ENCODE assay signal across 9 mouse cellular contexts in genomic region chr16:17488478-17489468, GRCm38 (mm10). TPM values are rescaled to one million over a fixed set of nuclear protein-coding genes. Genes with fewer than 3 reads are reported as not detected.
A peak's percentile ranks its signal among the peaks of the same experiment; 100 is the strongest.
DNase-seq lines count a peak whose midpoint lies in the region; ATAC-seq lines count a peak whose summit lies in the region.
"Had no signal": no experiment of that assay in that cellular context is flagged by ENCODE, and none has a peak within 500 bp of the region (broad histone marks: within the 10 kb centered on the region; RNA-seq: fewer than 3 reads in every experiment).

No protein-coding gene starts in this region.

- peaks cover 9% of the 10 kb centered on the region for H3K4me1 ChIP-seq in intestine, embryonic 14.5 days (replicated peaks; ENCODE audit: control insufficient read depth, insufficient read depth, low read length)

- H3K36me3 ChIP-seq in intestine, embryonic 14.5 days (ENCODE audit: control insufficient read depth, insufficient read depth, low read length), result peaks cover 40% of the 10 kb centered on the region

- H3K9ac ChIP-seq in intestine, embryonic 14.5 days (ENCODE audit: low read length), result no peak overlapping the region; the same call in 1 of the 2 replicates

- H3K4me2 ChIP-seq in intestine, embryonic 14.5 days (ENCODE audit: low read length), result peak overlapping the region; percentile 82

- ATAC-seq in intestine, embryonic 14.5 days (replicated peaks; ENCODE audit: low FRiP score, low TSS enrichment, low read depth), result no peak; the same call in 1 of the 2 replicates
- peak; percentile 35; the same call in 1 of the 2 replicates for ATAC-seq in megakaryocyte-erythroid progenitor cell, adult 5-6 weeks (replicated peaks; ENCODE audit: low FRiP score, low TSS enrichment, poor library complexity, severe bottlenecking)

- peak; percentile 72 to 89 for DNase-seq in adrenal gland, adult (ENCODE audit: inconsistent age in 2 of 2, low spot score in 1 of 2)
- DNase-seq in adrenal gland, postnatal 4 days (ENCODE audit: low spot score in 2 of 2), result no peak
- peak; percentile 17 to 40 for DNase-seq in B cell, adult 2 months
- DNase-seq in embryo, embryonic 11 days, result peak; percentile 30
- no peak for DNase-seq in intestine, embryonic 14.5 days (ENCODE audit: low spot score)
- DNase-seq in urinary bladder, postnatal 36 days (ENCODE audit: low spot score in 2 of 2), result no peak
- DNase-seq in urinary bladder, adult 2 months (ENCODE audit: low spot score), result no peak

- WGBS in intestine, embryonic 14.5 days, result 47% methylated on average over 14 of the region's 14 CpGs

- H3K27ac ChIP-seq in intestine, embryonic 14.5 days (ENCODE audit: low read depth), result no peak overlapping the region

- H3K27me3 ChIP-seq in intestine, embryonic 14.5 days (replicated peaks; ENCODE audit: control insufficient read depth, insufficient read depth, low read length), result peaks cover 15% of the 10 kb centered on the region; the same call in 1 of the 2 replicates

- H3K4me3 ChIP-seq in intestine, embryonic 14.5 days (ENCODE audit: low read depth, low read length), result peak overlapping the region; percentile 45

- H3K9me3 ChIP-seq in intestine, embryonic 14.5 days (ENCODE audit: control insufficient read depth, low read length), result no peaks in the 10 kb centered on the region

RNA-seq across cellular contexts. Expression of gene Aifm3, which starts 0.6 kb away (rescaled TPM):
- 1 to 10 TPM; 7.5 to 8.5 TPM for total RNA-seq in adrenal gland, postnatal 4 days (2021)
- 3.2 and 3.3 TPM in 2 replicates for polyA plus RNA-seq in intestine, embryonic 14.5 days (2014; fragmentation: Nextera tagmentation; extraction: Ambion mirVana)
- 0.42 TPM in 1 of 2 replicates, not detected in the other for total RNA-seq in megakaryocyte-erythroid progenitor cell, adult 5-6 weeks (2014; fragmentation: Nextera tagmentation)
- not detected in 2 replicates for total RNA-seq in megakaryocyte-erythroid progenitor cell, adult 5-6 weeks (2017)
- polyA plus RNA-seq in urinary bladder, adult 2 months (2012; rRNA removed), result 0.50 and 0.76 TPM in 2 replicates
- polyA plus RNA-seq: C2C12 had no signal

RNA-seq across cellular contexts. Expression of gene Lztr1, which starts 19.7 kb away (rescaled TPM):
- 10 to 100 TPM; 69.1 to 73.2 TPM for total RNA-seq in adrenal gland, postnatal 4 days (2021)
- 71.0 and 80.9 TPM in 2 replicates for polyA plus RNA-seq in intestine, embryonic 14.5 days (2014; fragmentation: Nextera tagmentation; extraction: Ambion mirVana)
- 71.8 and 72.1 TPM in 2 replicates for total RNA-seq in megakaryocyte-erythroid progenitor cell, adult 5-6 weeks (2014; fragmentation: Nextera tagmentation)
- 50.4 and 55.4 TPM in 2 replicates for total RNA-seq in megakaryocyte-erythroid progenitor cell, adult 5-6 weeks (2017)
- polyA plus RNA-seq in urinary bladder, adult 2 months (2012; rRNA removed), result 105 and 123 TPM in 2 replicates

RNA-seq across cellular contexts. Expression of gene Crkl, which starts 37.0 kb away (rescaled TPM):
- total RNA-seq in adrenal gland, postnatal 4 days (2021), result 10 to 100 TPM; 32.1 to 35.0 TPM
- 54.7 and 56.4 TPM in 2 replicates for polyA plus RNA-seq in intestine, embryonic 14.5 days (2014; fragmentation: Nextera tagmentation; extraction: Ambion mirVana)
- total RNA-seq in megakaryocyte-erythroid progenitor cell, adult 5-6 weeks (2014; fragmentation: Nextera tagmentation), result 21.5 and 29.3 TPM in 2 replicates
- total RNA-seq in megakaryocyte-erythroid progenitor cell, adult 5-6 weeks (2017), result 21.6 and 33.5 TPM in 2 replicates
- 19.2 and 19.3 TPM in 2 replicates for polyA plus RNA-seq in urinary bladder, adult 2 months (2012; rRNA removed)

RNA-seq across cellular contexts. Expression of gene Thap7, which starts 42.2 kb away (rescaled TPM):
- total RNA-seq in adrenal gland, postnatal 4 days (2021), result 10 to 100 TPM; 35.6 to 39.7 TPM
- 50.1 and 51.4 TPM in 2 replicates for polyA plus RNA-seq in intestine, embryonic 14.5 days (2014; fragmentation: Nextera tagmentation; extraction: Ambion mirVana)
- 18.2 and 27.1 TPM in 2 replicates for total RNA-seq in megakaryocyte-erythroid progenitor cell, adult 5-6 weeks (2014; fragmentation: Nextera tagmentation)
- total RNA-seq in megakaryocyte-erythroid progenitor cell, adult 5-6 weeks (2017), result 23.3 and 45.1 TPM in 2 replicates
- 52.6 and 59.0 TPM in 2 replicates for polyA plus RNA-seq in urinary bladder, adult 2 months (2012; rRNA removed)

Comparison
In these comparisons a context has a peak if more than half of its experiments do, and no peak if none do; other contexts are left out.
1. DNase-seq: peak in adrenal gland, adult (2 of 2), B cell, adult 2 months (2 of 2) and embryo, embryonic 11 days (single experiment); none in adrenal gland, postnatal 4 days (0 of 2), intestine, embryonic 14.5 days (single experiment), urinary bladder, postnatal 36 days (0 of 2) and urinary bladder, adult 2 months (single experiment).
2. RNA of gene Aifm3, which starts 0.6 kb away (total RNA-seq): 7.5 to 8.5 TPM in adrenal gland, postnatal 4 days; 0.42 TPM in megakaryocyte-erythroid progenitor cell, adult 5-6 weeks; every median in the first group is over 4 times any median in the second.